Mouse (Mus musculus) heart, embryonic 12.5 days (tissue): ENCODE results near the gene Aanat. TPM values are rescaled to one million over a fixed set of nuclear protein-coding genes. Genes with fewer than 3 reads are reported as not detected.
A peak's percentile ranks its signal among the peaks of the same experiment; 100 is the strongest.

Experiments
- ATAC-seq: fragments of 200-750 bp; cut with Nextera tagmentation; 2 replicates; pipeline ENCODE4 v1.8.0; 2017; ENCODE audit warnings: moderate TSS enrichment, moderate library complexity; ENCODE audit not compliant: insufficient number of reproducible peaks, low FRiP score
- H3K27ac ChIP-seq: fragments of 300-500 bp; sonication (generic); 2 replicates; pipeline ENCODE4 v1.5.1; 2016; ENCODE audit warnings: mild to moderate bottlenecking, moderate library complexity; ENCODE audit not compliant: poor library complexity, severe bottlenecking
- H3K27me3 ChIP-seq: fragments of 300-500 bp; sonication (generic); replicated peaks from 2 replicates; pipeline ENCODE4 v1.6.1; 2016; ENCODE audit warnings: mild to moderate bottlenecking, moderate library complexity
- H3K36me3 ChIP-seq: fragments of 300-500 bp; sonication (generic); 2 replicates; pipeline ENCODE4 v1.6.1; 2016; ENCODE audit warnings: mild to moderate bottlenecking, moderate library complexity
- H3K4me1 ChIP-seq: fragments of 300-500 bp; sonication (generic); replicated peaks from 2 replicates; pipeline ENCODE4 v1.6.1; 2016; ENCODE audit warnings: mild to moderate bottlenecking
- H3K4me2 ChIP-seq: fragments of 300-500 bp; sonication (generic); 2 replicates; pipeline ENCODE4 v1.6.1; 2016; ENCODE audit warnings: mild to moderate bottlenecking, moderate library complexity
- H3K4me3 ChIP-seq: fragments of 300-500 bp; sonication (generic); 2 replicates; pipeline ENCODE4 v1.5.1; 2016; ENCODE audit warnings: mild to moderate bottlenecking
- H3K9ac ChIP-seq: fragments of 300-500 bp; sonication (generic); 2 replicates; pipeline ENCODE4 v1.6.1; 2016; ENCODE audit warnings: mild to moderate bottlenecking, moderate library complexity
- H3K9me3 ChIP-seq: fragments of 300-500 bp; sonication (generic); replicated peaks from 2 replicates; pipeline ENCODE4 v1.6.1; 2016; ENCODE audit warnings: mild to moderate bottlenecking, moderate library complexity
- WGBS: fragments of 180-500 bp; shearing (Covaris S2); methylation state at CpG from one replicate; pipeline ENCODE4 v1.1.7; 2016; 5-methylcytosine and 5-hydroxymethylcytosine counted together
- polyA plus RNA-seq: library from polyadenylated mRNA; unstranded; fragments of >200 nt; fragmentation: Nextera tagmentation; extraction: Ambion mirVana; gene quantifications from 2 replicates; pipeline ENCODE4 v1.2.1, GENCODE M21; 2016

The Aanat gene
- polyA plus RNA-seq, 1 experiment from 2014 or later, result not detected

DNA sequence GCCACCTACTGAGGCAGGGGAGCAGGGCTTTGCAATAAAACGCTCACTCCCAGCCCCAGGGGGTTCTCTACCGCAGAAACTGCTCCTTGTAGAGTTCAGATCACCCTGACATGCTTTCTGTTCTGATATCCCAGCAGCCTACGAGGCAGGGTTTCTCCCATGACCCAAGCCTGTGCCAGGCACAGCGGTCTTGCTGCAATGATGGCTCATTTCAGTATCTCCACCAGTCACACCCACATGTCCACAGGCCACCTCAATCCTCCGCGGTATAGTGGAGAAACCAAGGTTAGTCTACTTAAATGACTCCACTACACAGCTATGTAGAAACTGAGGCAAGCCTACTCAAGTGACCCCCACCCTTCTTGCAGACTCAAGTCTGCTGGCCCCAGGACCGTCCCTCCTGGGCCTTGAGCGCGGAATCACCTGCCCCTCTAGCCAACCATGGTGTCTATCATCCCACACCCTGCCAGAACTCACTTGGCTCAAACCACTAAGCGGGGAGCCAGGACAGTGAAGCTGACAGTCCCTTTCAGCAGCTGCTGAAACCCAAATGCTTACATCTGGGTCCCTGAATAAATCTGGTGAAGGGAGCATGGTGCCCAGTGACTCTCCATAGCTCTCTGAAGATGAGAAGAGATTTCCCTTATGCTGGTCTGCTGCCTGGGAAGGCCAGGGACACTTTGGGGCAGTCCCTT lies 34.5 kb downstream of the Aanat start:
- Histone ChIP-seq H3K4me3 (no peak overlapping the region), H3K27me3 (no peaks in the 10 kb centered on the region), H3K4me1 (peaks cover 88% of the 10 kb centered on the region), H3K9me3 (no peaks in the 10 kb centered on the region), H3K4me2 (peak overlapping the region; percentile 46), H3K27ac (0 out of 2 replicates have a peak overlapping the region, but pooled peaks have one; percentile 12), H3K9ac (peak overlapping the region; percentile 7; the same call in 1 of the 2 replicates), H3K36me3 (no peaks in the 10 kb centered on the region)
- no peak for ATAC-seq
- WGBS, result 68% methylated on average over 10 of the region's 10 CpGs

- WGBS, result 34% methylated on average over 6 of the region's 6 CpGs
- ATAC-seq, result no peak
- H3K27ac ChIP-seq, result 0 out of 2 replicates have a peak overlapping the region, but pooled peaks have one; percentile 12
- peak overlapping the region; percentile 46 for H3K4me2 ChIP-seq
- no peak overlapping the region for H3K4me3 ChIP-seq
- H3K9ac ChIP-seq, result no peak overlapping the region
- H3K36me3 ChIP-seq, result no peaks in the 10 kb centered on the region
- no peaks in the 10 kb centered on the region for H3K27me3 ChIP-seq
- no peaks in the 10 kb centered on the region for H3K9me3 ChIP-seq
- peaks cover 83% of the 10 kb centered on the region for H3K4me1 ChIP-seq
Observed at GRCm38 (mm10) chr11:116621258-116621704, 35.0 kb downstream of the Aanat start.

DNA sequence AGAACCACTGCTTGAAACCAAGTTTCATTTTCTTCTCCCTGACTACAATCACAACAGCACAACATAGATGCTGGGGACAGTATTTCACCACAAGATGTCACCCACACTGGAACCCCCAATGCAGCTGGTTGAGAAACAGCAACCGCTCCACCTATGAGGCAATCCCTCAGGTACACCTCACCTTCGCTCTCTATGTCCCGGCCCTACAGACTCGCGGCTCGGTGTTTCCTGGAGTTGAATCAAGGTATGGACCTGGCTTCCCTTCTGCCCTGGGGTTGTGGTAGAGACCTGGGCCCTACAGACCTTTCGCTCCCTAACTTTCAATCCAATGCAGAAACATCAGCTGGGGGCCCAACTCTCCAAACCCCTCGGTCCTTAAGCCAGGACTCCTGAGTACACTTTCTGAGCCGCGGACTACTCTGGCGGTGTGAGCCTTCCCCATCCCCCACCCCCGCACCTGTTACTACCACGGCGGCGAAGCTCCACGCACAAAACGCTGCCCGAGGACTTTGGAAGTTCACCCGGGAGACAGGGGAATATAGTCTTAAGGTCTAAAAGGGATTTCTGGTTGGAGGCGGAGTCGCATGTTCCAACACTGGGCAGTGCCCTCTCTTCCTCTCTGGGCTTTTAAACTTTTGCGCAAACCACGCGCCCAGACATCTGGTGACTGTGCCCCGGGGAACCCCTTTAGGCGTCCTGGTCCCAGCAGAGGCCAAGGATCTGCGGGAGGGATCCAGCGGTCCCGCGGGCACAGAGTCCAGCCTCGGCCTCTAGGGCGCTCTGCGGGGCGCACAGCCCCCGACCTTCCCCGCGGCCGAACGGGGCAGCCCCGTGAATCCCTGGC lies 37.3 kb downstream of the Aanat start:
- peak overlapping the region; percentile 90 for H3K4me2 ChIP-seq
- H3K9ac ChIP-seq, result peak overlapping the region; percentile 76
- H3K4me1 ChIP-seq, result peaks cover 72% of the 10 kb centered on the region
- H3K36me3 ChIP-seq, result no peaks in the 10 kb centered on the region
- no peaks in the 10 kb centered on the region for H3K27me3 ChIP-seq
- peak overlapping the region; percentile 63 for H3K4me3 ChIP-seq
- no peak overlapping the region for H3K27ac ChIP-seq
- H3K9me3 ChIP-seq, result no peaks in the 10 kb centered on the region
- WGBS, result 7% methylated on average over 40 of the region's 40 CpGs
- ATAC-seq, result no peak; the same call in 1 of the 2 replicates

GRCm38 (mm10) chr11:116624131-116624832 lies 38.0 kb downstream of the Aanat start:
- peak; percentile 84 for ATAC-seq
- peak overlapping the region; percentile 90 for H3K4me2 ChIP-seq
- H3K27ac ChIP-seq, result peak overlapping the region; percentile 19; the same call in 1 of the 2 replicates
- no peaks in the 10 kb centered on the region for H3K36me3 ChIP-seq
- no peaks in the 10 kb centered on the region for H3K9me3 ChIP-seq
- H3K9ac ChIP-seq, result peak overlapping the region; percentile 76
- peak overlapping the region; percentile 63 for H3K4me3 ChIP-seq
- H3K4me1 ChIP-seq, result peaks cover 71% of the 10 kb centered on the region
- WGBS, result 12% methylated on average over 42 of the region's 42 CpGs
- no peaks in the 10 kb centered on the region for H3K27me3 ChIP-seq

GRCm38 (mm10) chr11:116625081-116626000 lies 39.1 kb downstream of the Aanat start:
- ATAC-seq, result no peak
- H3K4me2 ChIP-seq, result peak overlapping the region; percentile 90

DNA sequence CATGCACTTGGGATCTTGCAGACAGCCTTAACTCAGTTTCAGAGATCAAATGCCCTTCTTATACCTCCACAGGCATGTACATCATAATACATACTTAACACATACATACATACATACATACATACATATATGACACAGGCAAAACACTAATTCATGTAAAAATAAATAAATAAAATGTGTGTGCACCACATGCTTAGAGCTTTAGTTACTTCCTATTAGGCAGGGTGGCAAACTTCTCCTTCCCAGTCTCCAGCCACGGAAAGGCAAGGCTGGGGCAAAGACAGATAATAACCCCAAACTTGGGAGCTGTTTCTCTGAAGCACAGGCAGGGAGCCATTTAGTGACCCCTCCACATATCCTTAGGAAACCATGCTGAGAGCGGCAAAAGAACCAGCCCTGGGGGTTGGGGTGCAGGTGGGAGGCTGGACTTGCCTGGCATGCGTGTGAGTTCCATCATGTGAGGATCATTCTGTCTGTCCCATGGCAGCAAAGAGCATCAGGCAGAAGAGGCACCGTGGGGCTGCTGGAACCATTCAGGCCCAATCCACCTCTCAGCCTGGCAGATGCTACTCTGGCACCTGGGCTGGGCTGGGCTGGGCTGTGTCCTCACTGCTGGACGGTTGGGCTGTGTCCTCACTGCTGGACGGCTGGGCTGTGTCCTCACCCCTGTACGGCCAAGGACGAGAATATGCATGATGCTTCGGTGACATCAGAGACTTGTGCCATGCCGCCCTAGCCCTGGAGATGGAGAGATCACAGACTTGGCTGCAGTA lies 40.3 kb downstream of the Aanat start, which contains the start of gene Rhbdf2:
TSS of gene Rhbdf2 (minus strand) at position 721 of the 773 bp plus-strand sequence.
- no peak for ATAC-seq
- H3K27ac ChIP-seq, result peak within 1 kb of the TSS; percentile 20
- no peak within 1 kb of the TSS for H3K9ac ChIP-seq
- peaks cover 64% of the 10 kb centered on the region for H3K4me1 ChIP-seq
- H3K36me3 ChIP-seq, result no peaks in the 10 kb centered on the region
- H3K9me3 ChIP-seq, result no peaks in the 10 kb centered on the region
- no peaks in the 10 kb centered on the region for H3K27me3 ChIP-seq
- H3K4me2 ChIP-seq, result no peak within 1 kb of the TSS
- H3K4me3 ChIP-seq, result no peak within 1 kb of the TSS
- 43% methylated on average over 10 of the region's 10 CpGs for WGBS

More at GRCm38 (mm10) chr11:116625081-116626000, 39.1 kb downstream of the Aanat start:
- Histone ChIP-seq H3K9ac (peak overlapping the region; percentile 10; the same call in 1 of the 2 replicates), H3K27me3 (no peaks in the 10 kb centered on the region), H3K27ac (peak overlapping the region; percentile 19), H3K4me3 (no peak overlapping the region), H3K9me3 (no peaks in the 10 kb centered on the region), H3K4me1 (peaks cover 70% of the 10 kb centered on the region), H3K36me3 (no peaks in the 10 kb centered on the region)
- WGBS, result 51% methylated on average over 17 of the region's 17 CpGs

GRCm38 (mm10) chr11:116627072-116628020 lies 41.1 kb downstream of the Aanat start:
- Histone ChIP-seq H3K27me3 (no peaks in the 10 kb centered on the region), H3K4me1 (peaks cover 56% of the 10 kb centered on the region), H3K4me2 (no peak overlapping the region), H3K4me3 (no peak overlapping the region), H3K9me3 (no peaks in the 10 kb centered on the region), H3K27ac (peak overlapping the region; percentile 20), H3K9ac (no peak overlapping the region), H3K36me3 (no peaks in the 10 kb centered on the region)
- WGBS, result 30% methylated on average over 10 of the region's 10 CpGs
- no peak for ATAC-seq

DNA sequence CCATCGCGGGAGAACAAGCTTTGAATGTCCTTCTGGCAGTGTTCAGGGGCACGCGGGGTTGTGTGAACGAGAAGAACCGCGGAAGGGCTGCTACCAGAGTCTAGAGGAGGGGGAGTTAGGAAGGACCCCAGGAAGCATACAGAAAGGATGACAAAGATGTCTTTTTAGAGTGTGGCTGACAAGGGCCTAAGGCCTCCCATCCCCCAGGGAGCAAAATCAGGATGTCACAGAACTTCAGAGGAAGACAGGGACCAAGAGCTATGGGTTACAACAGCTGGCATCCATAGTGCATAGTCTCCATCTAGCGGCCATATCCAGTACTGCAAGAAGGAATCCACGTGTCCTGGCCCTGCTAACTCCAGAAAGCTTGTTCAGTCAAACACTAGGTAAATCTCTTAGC lies 42.5 kb downstream of the Aanat start:
- H3K4me1 ChIP-seq, result peaks cover 43% of the 10 kb centered on the region
- H3K36me3 ChIP-seq, result no peaks in the 10 kb centered on the region
- 0 out of 2 replicates have a peak, but pooled peaks have one; percentile 29 for ATAC-seq
- no peak overlapping the region for H3K4me2 ChIP-seq
- no peak overlapping the region for H3K9ac ChIP-seq
- WGBS, result 59% methylated on average over 9 of the region's 9 CpGs
- H3K27me3 ChIP-seq, result no peaks in the 10 kb centered on the region
- H3K27ac ChIP-seq, result peak overlapping the region; percentile 31; the same call in 1 of the 2 replicates
- no peaks in the 10 kb centered on the region for H3K9me3 ChIP-seq
- H3K4me3 ChIP-seq, result no peak overlapping the region

DNA sequence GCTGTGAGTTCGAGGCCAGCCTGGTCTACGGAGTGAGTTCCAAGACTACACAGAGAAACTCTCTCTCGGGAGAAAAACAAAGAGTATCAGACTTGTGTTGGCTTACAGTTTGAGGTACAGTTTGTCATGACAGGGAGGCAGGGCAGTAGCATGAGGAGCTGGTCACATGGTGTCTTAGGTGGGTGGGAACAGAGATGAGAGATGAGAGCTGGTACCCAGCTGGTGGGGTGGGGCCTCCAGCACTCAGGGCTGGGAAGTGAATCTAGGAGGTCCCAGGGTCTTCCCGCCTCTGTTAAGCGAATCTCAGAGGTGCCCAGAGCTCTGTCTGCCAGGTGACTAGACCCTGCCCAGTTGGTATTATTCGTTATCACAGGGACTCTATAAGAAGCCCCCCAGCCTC lies 43.2 kb downstream of the Aanat start:
- ATAC-seq, result no peak
- WGBS, result 84% methylated on average over 6 of the region's 6 CpGs
- Histone ChIP-seq H3K4me2 (no peak overlapping the region), H3K9ac (no peak overlapping the region), H3K27me3 (no peaks in the 10 kb centered on the region), H3K36me3 (no peaks in the 10 kb centered on the region), H3K4me3 (no peak overlapping the region), H3K9me3 (no peaks in the 10 kb centered on the region), H3K27ac (peak overlapping the region; percentile 59), H3K4me1 (peaks cover 38% of the 10 kb centered on the region)
